Mouse (Mus musculus) liver, embryonic 14.5 days (tissue): ENCODE results near the gene Xxylt1.

Experiments used
- CTCF ChIP-seq: IDR thresholded peaks from 2 replicates; pipeline ENCODE4 v1.5.1; 2016; ENCODE audit warnings: antibody characterized with exemption, low read depth, control low read depth
- EP300 ChIP-seq: IDR thresholded peaks from 2 replicates; pipeline ENCODE4 v1.6.1; 2016; ENCODE audit warnings: antibody characterized with exemption, low read depth

DNA sequence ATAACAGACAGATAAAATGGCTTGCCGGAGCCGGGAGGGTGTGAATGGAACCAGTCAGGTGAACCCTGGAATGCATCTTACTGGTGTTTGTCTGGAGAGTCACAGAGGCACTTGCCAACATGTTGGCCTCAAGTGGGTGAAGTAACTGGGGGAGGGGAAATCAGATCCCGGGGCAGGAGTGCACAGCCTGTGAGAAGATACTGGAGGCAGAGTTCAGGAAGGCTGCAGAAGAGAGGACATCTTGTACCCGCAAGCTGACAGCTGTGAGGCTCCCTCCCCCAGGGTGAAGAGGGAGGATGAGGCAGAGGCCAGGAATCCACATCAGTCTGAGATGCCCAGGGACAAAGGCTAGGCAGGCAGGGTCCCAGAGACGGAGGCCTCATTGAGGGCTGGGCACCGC lies 116.8 kb downstream of the Xxylt1 start:
- TF ChIP-seq CTCF (no peak), EP300 (no peak)
